Mouse (Mus musculus): Measurements from ENCODE around the gene Fam104a.

DNA sequence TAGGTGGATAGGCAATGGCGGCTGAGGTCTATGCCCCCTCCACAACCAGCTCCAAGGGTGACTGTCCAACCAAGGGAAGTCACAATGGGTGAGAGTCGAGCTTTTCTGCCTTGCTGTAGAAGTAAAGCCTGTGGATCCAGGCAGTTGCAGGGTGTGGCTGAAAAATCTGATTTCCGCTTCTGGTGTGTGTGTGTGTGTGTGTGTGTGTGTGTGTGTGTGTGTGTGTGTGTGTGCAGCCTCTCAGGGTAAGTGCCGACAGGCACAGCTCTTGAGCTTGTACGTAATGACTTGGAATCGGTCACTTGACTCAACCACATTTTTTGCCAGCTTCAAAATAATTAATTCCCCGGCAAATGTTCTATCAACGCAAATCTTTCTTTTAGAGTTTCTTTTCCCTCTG lies 52.7 kb downstream of the Fam104a start:
- TF ChIP-seq CTCF (conservative IDR thresholded peaks at IDR 0.05; ENCODE audit: insufficient read depth, insufficient read length, low read depth, low read length) (no peak), POLR2A (IDR thresholded peaks at IDR 0.05; ENCODE audit: low read depth, low read length) (no peak)

Data from kidney, adult 2 months (tissue).